Mouse (Mus musculus) embryonic facial prominence, embryonic 10.5 days (tissue): ENCODE data around the gene Rasa3. TPM values are rescaled to one million over a fixed set of nuclear protein-coding genes. Genes with fewer than 3 reads are reported as not detected.

Source experiments
- DNase-seq: peaks from one replicate; pipeline ENCODE4 v3.0.0-alpha.2; 2017; ENCODE audit warnings: low spot score
- H3K27ac ChIP-seq: fragments of 300-500 bp; sonication (generic); replicated peaks from 2 replicates; pipeline ENCODE4 v1.5.1; 2016; ENCODE audit warnings: mild to moderate bottlenecking
- H3K27me3 ChIP-seq: fragments of 300-500 bp; sonication (generic); replicated peaks from 2 replicates; pipeline ENCODE4 v1.6.1; 2016; ENCODE audit warnings: low read depth, mild to moderate bottlenecking; ENCODE audit not compliant: poor library complexity, severe bottlenecking
- H3K36me3 ChIP-seq: fragments of 300-500 bp; sonication (generic); replicated peaks from 2 replicates; pipeline ENCODE4 v1.6.1; 2016; ENCODE audit warnings: mild to moderate bottlenecking, moderate library complexity
- H3K4me1 ChIP-seq: fragments of 300-500 bp; sonication (generic); 2 replicates; pipeline ENCODE4 v1.6.1; 2016
- H3K4me3 ChIP-seq: fragments of 300-500 bp; sonication (generic); 2 replicates; pipeline ENCODE4 v1.5.1; 2016; ENCODE audit warnings: mild to moderate bottlenecking, moderate library complexity
- H3K9me3 ChIP-seq: fragments of 300-500 bp; sonication (generic); 2 replicates; pipeline ENCODE4 v1.6.1; 2016; ENCODE audit warnings: mild to moderate bottlenecking
- WGBS: fragments of 180-500 bp; shearing (Covaris S2); methylation state at CpG from one replicate; pipeline ENCODE4 v1.1.7; 2016; 5-methylcytosine and 5-hydroxymethylcytosine counted together
- polyA plus RNA-seq: library from polyadenylated mRNA; unstranded; fragments of >200 nt; fragmentation: Nextera tagmentation; extraction: Ambion mirVana; gene quantifications from 2 replicates; pipeline ENCODE4 v1.2.1, GENCODE M21; 2016

Rasa3 gene
- polyA plus RNA-seq, 1 experiment from 2014 or later: 26.3 TPM

DNA sequence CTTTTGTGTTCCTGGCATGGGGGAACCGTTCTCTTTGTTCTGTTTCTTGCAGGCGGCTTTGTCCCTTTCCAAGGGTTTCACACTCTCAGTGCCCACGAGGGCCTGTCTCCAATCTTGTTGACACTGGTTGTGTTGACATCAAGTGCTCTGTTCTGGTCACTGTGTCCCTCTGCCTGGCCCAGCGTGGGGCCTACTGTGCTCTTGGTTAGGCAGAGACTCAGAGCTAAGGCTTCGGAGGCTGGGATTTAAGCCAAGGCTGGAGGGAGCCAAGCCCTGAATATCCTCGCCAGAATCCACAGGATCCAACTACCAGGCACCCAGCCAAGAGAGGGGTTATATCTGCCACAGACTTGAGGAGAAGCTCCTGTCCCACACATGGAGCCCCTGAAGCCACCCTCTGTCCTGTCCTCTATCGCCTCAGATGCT lies 147.5 kb downstream of the Rasa3 start:
- Histone ChIP-seq H3K4me1 (peaks cover 8% of the 10 kb centered on the region), H3K27me3 (no peaks in the 10 kb centered on the region), H3K4me3 (no peak overlapping the region), H3K36me3 (no peaks in the 10 kb centered on the region), H3K9me3 (peaks cover 6% of the 10 kb centered on the region; the same call in 1 of the 2 replicates), H3K27ac (no peak overlapping the region)
- WGBS: 82% methylated on average over 7 of the region's 7 CpGs
- DNase-seq: no peak

DNA sequence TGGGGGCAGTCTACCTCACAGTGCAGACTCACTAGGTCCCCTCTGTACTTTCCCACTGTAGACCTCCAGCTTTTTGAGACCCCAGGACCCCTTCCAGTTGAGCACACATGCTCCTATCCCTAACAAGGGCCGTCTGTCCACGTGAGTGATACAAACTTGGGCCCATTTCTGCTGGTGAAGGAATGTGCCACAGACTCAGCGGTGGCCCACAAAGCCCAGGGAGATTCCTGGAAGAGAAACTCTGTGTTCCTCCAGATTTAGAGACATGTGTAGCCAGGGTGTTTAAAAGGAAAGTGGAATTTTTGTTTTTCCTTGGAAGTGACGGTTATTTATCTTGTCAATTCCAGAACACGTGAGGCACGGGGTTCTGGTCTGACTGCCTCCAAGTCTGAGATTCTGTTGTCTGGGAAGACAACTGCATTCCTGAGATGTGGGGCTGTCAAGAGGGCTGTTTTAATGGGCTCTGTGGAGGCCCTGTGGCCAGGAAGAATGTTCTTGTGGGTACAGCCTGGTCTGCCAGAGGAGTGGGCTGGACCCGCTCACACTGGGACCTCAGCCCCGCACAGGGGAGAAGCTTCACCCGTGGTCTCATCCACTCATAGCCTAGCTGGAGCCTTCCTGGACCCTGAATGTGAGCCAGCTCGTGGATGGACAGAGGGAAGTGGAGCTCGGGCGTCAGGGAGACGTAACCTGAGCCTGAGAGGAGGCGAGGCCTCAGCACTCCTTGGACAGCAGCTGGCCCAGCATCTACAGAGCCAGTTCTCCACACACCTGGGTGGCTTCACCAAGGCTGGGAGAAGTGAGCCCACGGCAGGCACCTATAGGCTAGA lies 148.2 kb downstream of the Rasa3 start:
- peaks cover 6% of the 10 kb centered on the region; the same call in 1 of the 2 replicates for H3K9me3 ChIP-seq
- no peaks in the 10 kb centered on the region for H3K27me3 ChIP-seq
- H3K4me3 ChIP-seq: no peak overlapping the region
- peak overlapping the region; percentile 44 for H3K27ac ChIP-seq
- DNase-seq: no peak
- no peaks in the 10 kb centered on the region for H3K36me3 ChIP-seq
- peaks cover 8% of the 10 kb centered on the region for H3K4me1 ChIP-seq
- WGBS: 64% methylated on average over 15 of the region's 15 CpGs

DNA sequence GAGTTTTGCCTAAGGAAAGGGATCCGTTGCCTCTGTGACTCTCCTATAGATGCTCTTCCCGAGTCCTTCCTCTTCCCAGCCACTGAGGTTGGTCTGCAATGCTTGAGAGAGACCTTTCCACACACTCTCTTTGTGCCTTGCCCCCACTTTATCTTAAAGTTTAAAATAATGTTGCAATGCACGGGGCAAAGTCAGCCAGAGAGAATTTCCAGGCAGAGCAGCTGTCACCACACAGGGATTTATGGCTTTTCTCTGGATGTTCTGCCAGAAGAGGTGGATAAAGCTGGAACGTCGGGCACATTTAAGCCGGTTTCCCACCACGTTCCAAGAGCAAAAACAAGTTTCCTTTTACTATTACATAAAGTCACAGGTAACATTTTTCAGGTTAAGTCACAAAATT lies 156.0 kb downstream of the Rasa3 start:
- Histone ChIP-seq H3K27ac (no peak overlapping the region), H3K9me3 (no peaks in the 10 kb centered on the region), H3K27me3 (no peaks in the 10 kb centered on the region), H3K4me1 (no peaks in the 10 kb centered on the region), H3K4me3 (no peak overlapping the region), H3K36me3 (no peaks in the 10 kb centered on the region)
- 75% methylated on average over 7 of the region's 7 CpGs for WGBS
- DNase-seq: no peak

DNA sequence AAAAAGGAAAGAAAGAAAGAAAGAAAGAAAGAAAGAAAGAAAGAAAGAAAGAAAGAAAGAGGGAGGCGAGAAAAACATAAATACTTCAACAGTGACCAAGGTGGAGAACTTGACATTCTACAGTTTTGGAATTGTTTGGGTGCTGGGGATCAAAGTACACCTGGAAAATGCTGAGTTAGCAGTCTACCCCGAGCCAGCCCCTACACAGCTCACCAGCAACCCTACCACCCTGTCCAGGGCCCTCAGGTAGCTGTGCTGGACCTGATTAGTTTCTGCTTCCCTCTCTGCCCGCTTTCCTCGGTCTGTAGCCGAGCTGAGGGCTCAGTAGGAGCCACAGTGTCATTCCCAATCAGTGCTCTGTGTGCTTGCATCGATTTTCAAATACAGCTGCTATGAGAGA lies 157.1 kb downstream of the Rasa3 start:
- no peaks in the 10 kb centered on the region for H3K4me1 ChIP-seq
- WGBS: 68% methylated on average over 6 of the region's 6 CpGs
- H3K27ac ChIP-seq: no peak overlapping the region
- no peak overlapping the region for H3K4me3 ChIP-seq
- H3K36me3 ChIP-seq: no peaks in the 10 kb centered on the region
- H3K9me3 ChIP-seq: no peaks in the 10 kb centered on the region
- H3K27me3 ChIP-seq: no peaks in the 10 kb centered on the region
- DNase-seq: no peak

DNA sequence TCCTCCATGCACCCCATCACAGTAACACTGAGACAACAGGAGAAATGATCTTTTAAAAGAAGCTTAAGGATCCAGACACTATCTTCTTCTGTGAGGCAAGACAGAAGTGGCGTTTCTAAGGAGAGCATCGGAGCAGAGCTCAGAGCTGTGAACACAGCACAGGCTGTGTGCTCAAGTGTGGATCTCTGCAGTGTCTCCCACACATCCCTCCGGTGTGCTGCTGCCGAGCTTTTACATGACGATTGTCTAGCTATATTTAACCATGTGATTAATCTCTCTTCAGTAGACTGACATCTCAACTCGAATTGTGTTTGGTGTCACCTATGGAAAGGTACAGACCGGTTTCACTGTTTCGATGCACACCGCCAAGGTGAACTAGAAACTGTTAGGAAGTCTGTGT lies 157.9 kb downstream of the Rasa3 start:
- Histone ChIP-seq H3K27ac (no peak overlapping the region), H3K4me1 (no peaks in the 10 kb centered on the region), H3K27me3 (no peaks in the 10 kb centered on the region), H3K9me3 (no peaks in the 10 kb centered on the region), H3K4me3 (no peak overlapping the region), H3K36me3 (no peaks in the 10 kb centered on the region)
- WGBS: 90% methylated on average over 9 of the region's 9 CpGs
- DNase-seq: no peak

DNA sequence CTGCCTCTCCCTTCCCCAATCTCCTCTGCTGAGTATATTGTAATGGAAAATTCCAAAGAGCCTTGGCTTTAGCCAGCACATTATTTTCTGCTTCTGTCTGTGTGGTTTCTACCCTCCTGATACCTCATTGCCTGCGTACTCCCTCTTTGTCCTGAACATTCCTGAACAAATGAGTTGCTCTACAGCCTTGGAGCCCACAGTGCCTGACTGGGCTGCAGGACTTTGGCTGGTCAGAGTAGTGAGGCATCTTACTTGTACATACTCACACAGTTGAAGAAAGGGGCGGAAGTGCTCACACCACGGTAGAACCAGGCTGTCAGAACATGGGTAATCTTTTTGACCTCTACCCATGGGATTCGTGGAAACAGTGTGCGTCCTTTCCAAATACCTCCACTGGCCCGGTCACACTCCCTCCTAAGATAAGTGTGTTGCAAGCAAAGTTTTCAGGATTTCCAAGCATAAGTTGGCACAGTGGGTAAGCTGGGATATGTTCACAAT lies 160.1 kb downstream of the Rasa3 start:
- DNase-seq: no peak
- H3K27me3 ChIP-seq: no peaks in the 10 kb centered on the region
- no peak overlapping the region for H3K4me3 ChIP-seq
- no peak overlapping the region for H3K27ac ChIP-seq
- H3K9me3 ChIP-seq: no peaks in the 10 kb centered on the region
- no peaks in the 10 kb centered on the region for H3K4me1 ChIP-seq
- H3K36me3 ChIP-seq: no peaks in the 10 kb centered on the region
- 92% methylated on average over 6 of the region's 6 CpGs for WGBS

Other genes starting within 250 kb of the Rasa3 start
- 0.13 and 0.20 TPM in 2 replicates for gene Tmem255b, start 242.4 kb downstream of the Rasa3 start, polyA plus RNA-seq
- 7.8 and 8.2 TPM in 2 replicates for gene Gas6, start 183.1 kb downstream of the Rasa3 start, polyA plus RNA-seq
- not detected in 2 replicates for gene 1700029H14Rik, start 115.1 kb downstream of the Rasa3 start, polyA plus RNA-seq
- gene Cfap97d2, start 28.3 kb upstream of the Rasa3 start, polyA plus RNA-seq: 0.24 and 0.70 TPM in 2 replicates
- 219 and 223 TPM in 2 replicates for gene Cdc16, start 80.1 kb upstream of the Rasa3 start, polyA plus RNA-seq
- gene Upf3a, start 108.0 kb upstream of the Rasa3 start, polyA plus RNA-seq: 39.2 and 42.5 TPM in 2 replicates
- not detected in 2 replicates for gene AF366264, start 160.8 kb upstream of the Rasa3 start, polyA plus RNA-seq
- gene Champ1, start 192.0 kb upstream of the Rasa3 start, polyA plus RNA-seq: 42.3 and 46.3 TPM in 2 replicates
- 84.1 and 88.0 TPM in 2 replicates for gene Coprs, start 212.7 kb upstream of the Rasa3 start, polyA plus RNA-seq